Comparison of ENCODE assay signal across 8 mouse cellular contexts in the genomic region with DNA sequence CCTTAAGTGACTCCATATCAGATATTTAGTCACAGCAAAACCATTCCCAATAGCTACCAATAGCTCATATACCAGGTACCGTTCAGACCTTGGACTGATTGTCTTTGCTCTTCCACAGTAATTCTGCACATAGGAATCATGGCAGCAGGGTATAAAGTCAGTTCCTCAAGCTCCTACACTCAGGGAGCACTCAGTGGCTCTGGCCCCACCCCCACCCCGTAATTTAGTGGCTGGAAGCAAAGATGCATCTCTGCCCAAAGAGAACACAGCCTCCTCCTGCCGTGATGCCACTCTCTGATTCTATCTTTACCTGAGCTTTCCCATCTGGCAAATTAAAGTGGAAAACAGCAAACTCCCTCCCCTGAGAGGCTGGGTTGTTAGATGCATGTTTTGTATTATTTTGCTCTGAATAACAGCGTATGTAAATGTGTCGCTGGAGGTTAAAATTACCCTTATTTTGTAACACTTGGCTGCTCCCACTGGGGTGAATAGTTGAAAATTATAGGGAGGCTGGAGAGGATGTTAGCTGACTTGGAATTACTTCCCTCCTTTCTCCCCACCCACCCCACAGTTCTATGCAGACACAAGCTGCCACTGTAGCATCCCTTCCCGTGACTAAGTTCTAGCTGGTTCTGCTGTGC. TPM values are rescaled to one million over a fixed set of nuclear protein-coding genes. Genes with fewer than 3 reads are reported as not detected.
DNase-seq lines count a peak whose midpoint lies in the region; ATAC-seq lines count a peak whose summit lies in the region.

No protein-coding gene starts in this region.

- H3K9me3 ChIP-seq in heart, embryonic 12.5 days (replicated peaks) = no peaks in the 10 kb centered on the region
- H3K9me3 ChIP-seq in embryonic facial prominence, embryonic 11.5 days (replicated peaks; ENCODE audit: control insufficient read depth, low read length) = no peaks in the 10 kb centered on the region
- no peaks in the 10 kb centered on the region for H3K9me3 ChIP-seq in hindbrain, embryonic 16.5 days (ENCODE audit: control insufficient read depth, low read length)
- H3K9me3 ChIP-seq in midbrain, embryonic 14.5 days (ENCODE audit: control insufficient read depth, low read length) = no peaks in the 10 kb centered on the region

- H3K4me1 ChIP-seq in heart, embryonic 12.5 days (replicated peaks) = peaks cover 38% of the 10 kb centered on the region
- peaks cover 9% of the 10 kb centered on the region for H3K4me1 ChIP-seq in embryonic facial prominence, embryonic 11.5 days (ENCODE audit: control insufficient read depth, insufficient read depth, low read length)
- peaks cover 22% of the 10 kb centered on the region for H3K4me1 ChIP-seq in hindbrain, embryonic 16.5 days (ENCODE audit: control insufficient read depth, insufficient read depth, low read depth, low read length)
- H3K4me1 ChIP-seq in midbrain, embryonic 14.5 days (ENCODE audit: control insufficient read depth, insufficient read depth, low read length) = peaks cover 22% of the 10 kb centered on the region

- no peak overlapping the region for H3K4me3 ChIP-seq in heart, embryonic 12.5 days
- H3K4me3 ChIP-seq in embryonic facial prominence, embryonic 11.5 days (ENCODE audit: low read depth, low read length) = no peak overlapping the region
- no peak overlapping the region for H3K4me3 ChIP-seq in hindbrain, embryonic 16.5 days (ENCODE audit: low read length)
- H3K4me3 ChIP-seq in midbrain, embryonic 14.5 days (replicated peaks; ENCODE audit: low read depth, low read length) = no peak overlapping the region

- no peak overlapping the region for H3K9ac ChIP-seq in heart, embryonic 12.5 days
- no peak overlapping the region; the same call in 1 of the 2 replicates for H3K9ac ChIP-seq in embryonic facial prominence, embryonic 11.5 days (replicated peaks; ENCODE audit: low read length)
- no peak overlapping the region for H3K9ac ChIP-seq in hindbrain, embryonic 16.5 days (ENCODE audit: low read depth, low read length)
- 0 out of 2 replicates have a peak overlapping the region, but pooled peaks have one; percentile 16 for H3K9ac ChIP-seq in midbrain, embryonic 14.5 days (replicated peaks; ENCODE audit: low read length)

- DNase-seq in heart, adult 11 months = no peak
- DNase-seq in embryonic facial prominence, embryonic 11.5 days (ENCODE audit: low spot score) = peak; percentile 19
- peak; percentile 43 for DNase-seq in midbrain, embryonic 14.5 days
- no peak for DNase-seq in thymus, postnatal 4 days
- DNase-seq in urinary bladder, postnatal 25 days (ENCODE audit: low spot score) = no peak
- no peak for DNase-seq in adipocyte (ENCODE audit: low spot score)

- 58% methylated on average over 6 of the region's 6 CpGs for WGBS in heart, embryonic 12.5 days
- WGBS in embryonic facial prominence, embryonic 11.5 days = 34% methylated on average over 6 of the region's 6 CpGs
- 36% methylated on average over 6 of the region's 6 CpGs for WGBS in hindbrain, embryonic 16.5 days
- 44% methylated on average over 6 of the region's 6 CpGs for WGBS in midbrain, embryonic 14.5 days

- H3K27ac ChIP-seq in heart, embryonic 12.5 days (ENCODE audit: poor library complexity, severe bottlenecking) = peak overlapping the region; percentile 43; the same call in 1 of the 2 replicates
- H3K27ac ChIP-seq in embryonic facial prominence, embryonic 11.5 days (replicated peaks; ENCODE audit: low read depth, low read length) = peak overlapping the region; percentile 86
- peak overlapping the region; percentile 46; the same call in 1 of the 2 replicates for H3K27ac ChIP-seq in hindbrain, embryonic 16.5 days (ENCODE audit: low read depth, low read length)
- H3K27ac ChIP-seq in midbrain, embryonic 14.5 days (replicated peaks; ENCODE audit: low read depth, low read length) = peak overlapping the region; percentile 72

- no peaks in the 10 kb centered on the region for H3K27me3 ChIP-seq in heart, embryonic 12.5 days (replicated peaks)
- no peaks in the 10 kb centered on the region for H3K27me3 ChIP-seq in embryonic facial prominence, embryonic 11.5 days (ENCODE audit: control insufficient read depth, insufficient read depth, low read length)
- no peaks in the 10 kb centered on the region for H3K27me3 ChIP-seq in hindbrain, embryonic 16.5 days (replicated peaks; ENCODE audit: control insufficient read depth, insufficient read depth, low read length)
- no peaks in the 10 kb centered on the region for H3K27me3 ChIP-seq in midbrain, embryonic 14.5 days (ENCODE audit: control insufficient read depth, insufficient read depth, low read length)

- no peak overlapping the region for H3K4me2 ChIP-seq in heart, embryonic 12.5 days
- peak overlapping the region; percentile 25 for H3K4me2 ChIP-seq in embryonic facial prominence, embryonic 11.5 days (ENCODE audit: low read depth, low read length)
- H3K4me2 ChIP-seq in hindbrain, embryonic 16.5 days (ENCODE audit: low read length) = no peak overlapping the region
- no peak overlapping the region for H3K4me2 ChIP-seq in midbrain, embryonic 14.5 days (ENCODE audit: low read length)

- H3K36me3 ChIP-seq in heart, embryonic 12.5 days = peaks cover 7% of the 10 kb centered on the region; the same call in 1 of the 2 replicates
- no peaks in the 10 kb centered on the region for H3K36me3 ChIP-seq in embryonic facial prominence, embryonic 11.5 days (replicated peaks; ENCODE audit: control insufficient read depth, insufficient read depth, low read depth, low read length)
- no peaks in the 10 kb centered on the region for H3K36me3 ChIP-seq in hindbrain, embryonic 16.5 days (ENCODE audit: control insufficient read depth, insufficient read depth, low read length)
- H3K36me3 ChIP-seq in midbrain, embryonic 14.5 days (ENCODE audit: control insufficient read depth, insufficient read depth, low read length) = no peaks in the 10 kb centered on the region

- no peak for ATAC-seq in heart, embryonic 12.5 days (ENCODE audit: insufficient number of reproducible peaks, low FRiP score)
- no peak for ATAC-seq in embryonic facial prominence, embryonic 11.5 days (replicated peaks; ENCODE audit: insufficient number of reproducible peaks, low FRiP score, low TSS enrichment, low read depth)
- ATAC-seq in hindbrain, embryonic 16.5 days = peak; percentile 70
- no peak; the same call in 1 of the 2 replicates for ATAC-seq in midbrain, embryonic 14.5 days (ENCODE audit: low FRiP score, low TSS enrichment)

RNA-seq across cellular contexts. Expression of a gene that starts 37.6 kb away (rescaled TPM):
- polyA plus RNA-seq in heart, embryonic 12.5 days (2016; fragmentation: Nextera tagmentation; extraction: Ambion mirVana) = 101 and 103 TPM in 2 replicates
- polyA plus RNA-seq in embryonic facial prominence, embryonic 11.5 days (2014; fragmentation: Nextera tagmentation; extraction: Ambion mirVana) = 72.6 and 77.2 TPM in 2 replicates
- 28.5 and 34.3 TPM in 2 replicates for polyA plus RNA-seq in hindbrain, embryonic 16.5 days (2015; fragmentation: Nextera tagmentation; extraction: Ambion mirVana)
- polyA plus RNA-seq in midbrain, embryonic 14.5 days (2014; fragmentation: Nextera tagmentation; extraction: Ambion mirVana) = 16.5 and 24.6 TPM in 2 replicates

Comparison
In these comparisons a context has a peak if more than half of its experiments do, and no peak if none do; other contexts are left out.
1. DNase-seq: peak in embryonic facial prominence, embryonic 11.5 days (single experiment) and midbrain, embryonic 14.5 days (single experiment); none in heart, adult 11 months (single experiment), thymus, postnatal 4 days (single experiment), urinary bladder, postnatal 25 days (single experiment) and adipocyte (single experiment).
2. Peak in every context shown above with its lines, with median percentiles within 50 percentile points of each other: H3K27ac ChIP-seq.